Mouse (Mus musculus) lung, postnatal 10 days (tissue): ENCODE measurements around the gene Gas7.

Experiments used
- DNase-seq: peaks from one replicate; pipeline ENCODE4 v3.0.0; 2021

Gas7 gene

DNA sequence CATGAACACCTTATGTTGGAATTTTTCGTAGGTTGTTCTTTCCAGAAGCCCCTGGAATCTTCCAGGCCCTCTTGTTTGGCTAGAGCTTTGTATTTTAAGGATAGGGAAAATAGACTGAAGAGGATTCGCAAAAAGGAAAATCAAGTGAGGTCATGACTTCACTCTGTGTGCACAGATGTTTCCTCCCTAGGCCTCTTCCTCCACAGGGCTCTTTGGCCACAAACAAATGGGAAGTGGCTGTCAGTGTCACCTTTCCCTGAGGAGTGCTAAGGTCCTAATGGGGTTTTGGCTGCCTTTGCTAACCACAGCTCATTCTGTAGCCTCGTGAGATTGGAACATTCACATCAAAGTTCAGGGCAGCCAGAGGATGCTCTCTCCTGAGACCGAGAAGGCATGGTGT is 122.8 kb downstream of the Gas7 start:
- DNase-seq = no peak

DNA sequence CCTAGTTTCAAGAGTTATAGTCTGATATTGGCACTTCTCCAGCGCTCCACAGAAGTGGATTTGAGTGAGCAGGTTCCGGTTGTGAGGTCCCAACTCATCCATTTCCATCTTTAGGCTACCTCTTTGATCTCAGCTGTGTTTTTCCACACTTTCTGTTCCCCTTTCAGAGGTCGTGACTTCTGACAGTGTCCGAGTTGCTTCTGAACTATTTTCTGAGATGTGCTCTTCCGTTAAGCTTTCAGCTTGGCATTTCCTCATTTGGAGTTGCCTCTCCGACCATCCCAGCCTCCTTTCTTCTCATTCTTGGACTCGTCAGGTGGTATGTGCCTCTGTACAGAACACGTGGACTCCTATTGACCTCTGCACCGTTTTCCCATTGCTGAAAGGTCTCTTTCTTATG is 123.9 kb downstream of the Gas7 start:
- DNase-seq = no peak

- peak; percentile 68 for DNase-seq
Observed at GRCm38 (mm10) chr11:67581549-67581948, 126.3 kb downstream of the Gas7 start.

- no peak for DNase-seq
Observed at GRCm38 (mm10) chr11:67582570-67582969, 127.3 kb downstream of the Gas7 start.

DNA sequence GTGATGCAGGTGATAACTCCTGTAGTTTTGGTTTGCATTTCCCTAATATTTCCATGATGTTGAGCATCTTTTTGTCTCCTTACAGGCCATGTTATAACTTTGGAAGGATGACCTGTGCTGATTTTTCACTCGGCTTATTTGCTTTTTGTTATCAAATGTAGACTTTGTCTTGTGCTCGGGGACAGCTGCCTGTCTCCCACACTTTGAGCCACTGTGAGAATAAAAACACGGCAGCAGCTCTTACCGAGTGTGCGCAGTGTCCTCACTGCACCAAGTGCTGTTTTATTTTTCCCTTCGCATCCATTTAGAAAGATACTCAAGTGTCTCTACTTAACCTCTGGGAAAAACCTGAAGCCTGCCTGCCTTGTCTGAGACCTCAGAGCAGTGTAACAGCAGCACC is 129.8 kb downstream of the Gas7 start:
- DNase-seq = no peak

DNA sequence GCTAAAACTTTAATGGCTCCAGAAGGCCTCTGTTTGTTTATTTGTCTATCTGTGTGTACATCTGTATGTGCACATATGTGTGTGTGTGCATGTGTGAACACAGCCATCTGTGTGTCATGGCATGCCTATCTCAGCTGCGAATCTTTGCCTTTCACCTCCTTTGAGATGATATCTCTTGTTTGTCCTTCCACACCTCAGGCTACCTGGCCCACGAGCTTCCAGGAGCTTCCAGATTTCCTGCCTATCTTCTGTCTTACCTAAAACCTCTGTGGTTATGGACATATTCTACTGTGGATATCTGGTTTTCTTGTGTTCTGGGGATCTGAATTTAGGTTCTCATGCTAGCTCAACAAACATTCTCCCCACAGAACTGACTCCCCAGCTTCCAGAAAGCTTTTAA is 130.4 kb downstream of the Gas7 start:
- no peak for DNase-seq

- DNase-seq = peak; percentile 42
Observed at GRCm38 (mm10) chr11:67586231-67586994, 131.2 kb downstream of the Gas7 start.

DNA sequence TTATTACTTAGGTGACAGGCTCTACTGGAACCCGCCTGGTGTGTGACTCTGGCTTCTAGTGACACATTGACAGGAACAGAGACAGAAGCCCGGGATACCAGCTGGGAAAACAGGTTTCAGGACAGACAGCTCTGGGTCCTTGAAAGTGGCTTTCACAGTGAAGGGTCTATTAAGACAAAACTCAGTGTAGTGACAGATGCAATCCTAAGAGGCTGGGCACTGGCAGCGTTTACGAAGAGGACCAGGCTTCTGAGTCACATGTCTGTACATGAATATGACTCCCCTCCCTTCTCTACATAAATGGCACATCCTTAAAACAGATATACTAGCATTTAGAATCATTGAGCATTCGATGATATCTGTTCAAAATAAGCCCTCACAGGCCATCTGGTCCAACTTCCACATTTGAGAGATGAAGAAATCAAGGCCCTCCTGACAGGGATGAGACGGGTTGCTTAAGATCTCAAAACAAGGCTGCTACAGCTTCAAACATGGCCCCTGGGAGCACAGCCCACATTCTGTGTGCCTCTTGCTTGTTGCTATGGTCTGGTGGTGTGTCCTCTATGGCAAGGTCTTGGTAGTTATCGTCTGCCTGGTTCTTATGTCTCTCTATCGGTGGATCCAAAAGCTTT is 133.1 kb downstream of the Gas7 start:
- no peak for DNase-seq

GRCm38 (mm10) chr11:67588828-67589314 is 133.6 kb downstream of the Gas7 start:
- peak; percentile 67 for DNase-seq

GRCm38 (mm10) chr11:67596233-67596632 is 141.0 kb downstream of the Gas7 start:
- peak; percentile 68 for DNase-seq

DNA sequence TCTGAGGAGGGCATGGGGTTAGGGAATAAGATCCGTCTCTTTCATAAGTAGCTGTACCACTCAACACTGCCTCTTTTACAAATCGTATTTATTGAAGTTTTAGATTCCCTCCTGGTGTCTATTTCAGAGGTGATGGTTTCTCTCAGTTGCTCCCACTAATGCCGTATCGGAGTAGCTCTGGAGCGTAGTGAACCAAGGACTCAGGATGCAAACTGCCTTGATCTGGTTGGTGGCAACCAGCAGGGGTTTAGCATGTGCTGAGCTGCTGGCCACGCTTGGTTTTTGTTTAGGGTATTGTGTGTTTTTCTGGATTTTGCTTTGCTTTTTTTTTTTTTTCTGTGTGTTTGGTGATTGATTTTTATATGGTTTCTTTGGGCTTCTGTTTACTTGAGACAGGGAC is 141.6 kb downstream of the Gas7 start:
- no peak for DNase-seq

DNA sequence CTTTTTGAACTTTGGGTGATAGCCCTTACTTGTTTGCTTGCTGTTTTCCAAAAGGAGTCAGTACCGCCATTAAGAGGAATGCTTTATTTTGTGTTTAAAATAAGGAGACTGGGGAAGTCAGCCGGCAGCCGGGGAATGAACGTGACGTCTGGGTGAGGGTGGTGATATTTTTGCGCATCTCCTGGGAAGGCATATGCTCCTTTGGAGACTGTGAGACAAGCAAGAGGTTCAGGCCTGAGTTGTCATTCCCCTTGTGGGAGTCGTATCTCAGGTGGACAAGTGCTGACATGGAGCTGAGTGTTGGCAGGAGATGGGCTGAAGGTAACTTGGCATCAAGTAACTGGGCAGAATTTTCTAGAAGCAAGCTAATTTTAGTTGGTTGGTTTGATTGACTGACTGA is 142.2 kb downstream of the Gas7 start:
- no peak for DNase-seq

GRCm38 (mm10) chr11:67599141-67599540 is 143.9 kb downstream of the Gas7 start:
- no peak for DNase-seq

GRCm38 (mm10) chr11:67600710-67601430 is 145.6 kb downstream of the Gas7 start:
- DNase-seq = no peak

GRCm38 (mm10) chr11:67602711-67603369 is 147.6 kb downstream of the Gas7 start:
- no peak for DNase-seq

DNA sequence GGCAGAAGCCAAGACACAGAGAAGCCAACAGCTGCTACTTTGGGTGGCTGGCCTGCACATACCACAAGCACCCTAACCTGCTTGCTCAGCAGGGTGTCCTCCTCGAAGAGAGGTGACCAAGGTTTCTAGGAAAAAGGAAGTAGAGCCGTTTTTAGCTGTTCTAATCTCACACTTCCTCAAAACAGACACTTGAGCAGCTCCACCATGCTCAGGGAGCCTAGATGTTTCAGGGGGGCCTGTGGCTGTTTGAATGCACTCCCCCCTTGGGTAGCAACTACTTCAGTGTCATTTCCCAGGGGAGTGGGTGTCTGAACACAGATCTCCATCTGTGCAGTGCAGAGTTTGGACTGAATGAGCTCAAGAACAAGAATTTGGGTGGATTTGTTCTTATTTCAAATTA is 149.2 kb downstream of the Gas7 start:
- no peak for DNase-seq

DNA sequence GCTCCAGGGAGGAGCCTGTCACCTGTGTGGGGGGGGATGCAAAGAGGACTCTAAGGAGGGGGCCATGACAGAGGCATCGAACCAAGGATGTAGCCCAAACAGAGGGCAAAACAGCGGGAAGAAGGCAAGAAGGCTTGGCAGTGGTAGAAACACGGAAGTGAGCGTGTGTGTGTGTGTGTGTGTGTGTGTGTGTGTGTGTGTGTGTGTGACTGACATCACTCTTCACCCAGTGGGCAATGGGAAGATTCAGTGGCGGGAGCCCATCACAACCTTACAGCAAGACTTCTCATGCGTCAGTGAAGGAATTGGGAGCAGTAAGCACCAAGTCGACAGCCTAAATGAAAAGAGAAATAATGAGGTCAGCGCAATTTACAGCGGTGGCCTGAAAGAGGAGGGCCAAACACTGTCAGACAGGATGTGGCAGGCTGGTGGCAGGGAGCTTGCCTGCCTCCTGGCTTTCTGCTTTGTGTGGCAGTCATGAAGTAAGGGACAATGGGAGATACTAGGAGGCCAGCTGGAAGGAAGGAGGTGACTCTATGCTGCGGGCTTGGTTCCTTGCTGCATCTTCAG is 153.0 kb downstream of the Gas7 start:
- peak; percentile 43 for DNase-seq

DNA sequence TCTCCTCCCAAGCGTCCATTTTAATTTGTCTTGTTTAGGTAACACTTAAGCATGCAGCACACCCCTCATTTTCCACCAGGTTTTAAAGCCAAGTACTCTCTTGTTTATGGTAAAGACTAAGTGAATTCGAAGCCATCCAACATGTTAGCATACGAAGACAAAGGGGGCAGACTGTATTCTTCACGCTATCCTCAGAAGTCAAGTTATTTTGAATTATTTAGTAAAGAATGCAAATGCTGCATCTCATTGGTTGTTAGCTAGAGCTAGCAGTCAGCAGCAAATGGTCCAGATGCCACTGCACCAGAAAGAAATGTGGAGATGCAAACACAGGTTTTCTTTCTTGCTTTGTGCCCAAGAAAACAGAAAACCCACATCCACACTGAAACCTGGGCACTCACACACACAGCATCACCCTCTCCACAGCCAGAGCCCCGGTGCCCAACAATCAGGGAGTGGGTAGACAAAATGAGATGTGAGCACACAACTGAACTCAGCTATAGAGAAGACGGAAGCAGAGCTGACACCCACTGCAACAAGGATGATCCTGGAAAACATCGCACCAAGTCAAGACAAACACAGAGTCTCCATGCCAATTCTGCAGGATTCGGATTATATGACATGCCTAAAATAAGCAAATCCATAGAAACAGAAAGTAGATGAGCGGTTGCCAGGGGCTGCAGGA is 157.1 kb downstream of the Gas7 start:
- DNase-seq = no peak

GRCm38 (mm10) chr11:67616557-67617239 is 161.5 kb downstream of the Gas7 start:
- DNase-seq = no peak

DNA sequence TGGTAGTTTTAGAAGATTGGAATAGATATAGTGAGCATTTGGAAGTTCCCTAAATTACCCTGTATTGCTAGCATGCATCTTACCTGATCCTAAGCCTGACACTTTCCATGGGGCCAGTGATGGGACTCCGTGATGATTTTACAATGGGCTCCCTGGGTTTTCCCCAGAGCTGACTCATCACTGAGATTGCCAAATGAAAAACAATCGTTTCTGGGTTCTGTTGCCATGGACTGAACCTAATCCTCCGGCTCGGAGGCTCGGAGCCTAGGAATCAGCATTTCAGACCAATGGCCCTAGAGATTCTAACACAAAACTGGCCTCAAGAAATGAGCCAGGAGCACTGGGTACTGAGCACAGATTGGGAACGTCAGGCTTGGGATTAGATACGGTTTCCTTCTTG is 167.1 kb downstream of the Gas7 start:
- DNase-seq = no peak

DNA sequence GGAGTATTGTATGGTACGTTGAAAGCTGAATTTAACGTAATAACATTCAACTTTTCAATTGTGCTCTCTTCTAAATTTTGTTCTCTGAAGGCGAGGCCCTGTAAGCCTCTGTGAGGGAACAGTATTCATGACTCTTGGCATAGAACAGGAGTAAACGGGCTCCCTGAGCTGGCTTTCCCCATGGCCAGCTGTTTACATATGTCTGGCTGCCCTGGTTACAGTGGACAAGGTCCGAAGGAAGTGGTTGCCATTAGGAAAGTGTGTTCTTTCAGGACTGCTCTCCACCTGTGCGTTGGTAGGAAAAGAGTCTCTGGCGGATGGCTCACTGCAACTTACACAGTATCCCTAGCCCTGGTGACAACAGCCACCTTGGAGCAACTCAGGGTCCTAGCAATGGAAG is 171.9 kb downstream of the Gas7 start:
- no peak for DNase-seq

- DNase-seq = no peak
Observed at GRCm38 (mm10) chr11:67628522-67628921, 173.3 kb downstream of the Gas7 start.
